Mouse (Mus musculus): ENCODE measurements around the gene Twsg1.
"Not testable (repeated sequence)": the region's sequence is repeated elsewhere in the genome, so short reads cannot be mapped to it uniquely, and the experiment has no call there.

Twsg1 gene

DNA sequence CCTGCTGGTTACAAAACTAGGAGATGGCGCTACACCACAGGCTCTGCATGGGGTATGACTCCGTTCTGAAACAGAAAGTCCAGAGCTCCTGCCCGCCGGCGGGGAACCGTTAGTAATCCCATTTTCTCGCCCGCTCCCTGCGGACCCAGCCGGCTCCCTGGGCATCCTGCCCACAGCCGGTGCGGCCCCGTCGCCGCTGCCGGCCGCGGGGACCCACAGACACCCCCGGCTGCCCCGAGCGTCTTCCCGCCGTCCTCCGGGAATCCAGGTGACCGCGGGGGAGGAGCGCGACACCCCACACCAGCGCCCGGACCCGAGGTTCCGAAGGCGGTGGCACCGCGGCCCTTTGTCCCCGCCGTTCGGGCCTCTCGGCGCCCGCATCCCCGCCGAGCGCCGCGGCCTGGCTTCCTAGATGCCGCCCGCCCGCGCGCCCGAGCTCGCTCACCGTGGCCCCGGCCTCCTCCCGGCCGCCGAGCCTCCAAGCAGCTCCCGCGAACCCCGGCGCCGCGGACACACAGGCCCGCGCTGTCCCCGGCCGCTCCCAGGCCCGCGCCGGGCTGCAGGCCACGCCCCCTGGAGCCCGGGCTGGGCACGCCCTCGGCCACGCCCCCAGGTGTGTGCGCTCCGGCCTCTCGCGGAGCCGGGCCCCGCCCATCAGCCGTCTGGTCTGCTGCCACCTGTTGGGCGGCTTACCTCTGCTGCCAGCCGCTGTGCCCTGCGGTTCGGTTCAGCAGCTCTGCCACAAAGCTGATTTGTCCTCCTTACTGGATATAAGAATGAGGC lies at the start of gene Twsg1:
Gene Twsg1, minus strand, starts transcription at position 605 of the 783 bp plus-strand sequence.
- peak; percentile 96 for DNase-seq (ENCODE audit: low read depth, low spot score)

DNA sequence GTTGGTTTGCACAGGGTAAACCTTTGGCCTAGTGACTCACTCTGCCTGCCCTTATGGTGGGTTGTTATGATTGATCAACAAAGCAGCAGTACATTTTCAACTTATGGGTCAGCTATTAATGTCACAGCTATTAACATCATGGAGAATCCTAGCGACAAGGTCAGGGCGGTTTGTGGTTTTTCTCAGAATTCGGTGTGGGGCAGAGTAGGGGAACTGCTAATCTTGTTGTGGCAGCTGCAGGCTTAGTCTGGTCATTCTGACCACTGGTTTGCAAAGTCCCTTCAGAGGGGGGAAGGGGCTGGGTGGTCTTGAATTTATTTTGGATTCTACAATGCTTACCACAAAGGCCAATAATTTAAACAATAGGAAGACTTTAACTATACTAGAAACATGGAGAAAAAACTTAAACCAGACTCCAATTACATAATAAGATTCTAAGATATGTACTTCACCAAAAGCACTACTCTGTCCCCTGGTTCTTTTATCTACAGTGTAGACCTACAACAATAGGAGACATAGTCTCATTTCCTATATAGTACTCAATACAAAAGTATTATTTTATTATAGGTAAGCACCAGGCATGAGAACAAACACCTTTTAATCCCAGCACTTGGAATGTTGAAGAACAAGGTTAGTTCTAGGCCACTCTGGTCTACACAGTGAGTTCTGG lies 37.3 kb upstream of the Twsg1 start:
- DNase-seq (ENCODE audit: low read depth, low spot score), result no peak

DNA sequence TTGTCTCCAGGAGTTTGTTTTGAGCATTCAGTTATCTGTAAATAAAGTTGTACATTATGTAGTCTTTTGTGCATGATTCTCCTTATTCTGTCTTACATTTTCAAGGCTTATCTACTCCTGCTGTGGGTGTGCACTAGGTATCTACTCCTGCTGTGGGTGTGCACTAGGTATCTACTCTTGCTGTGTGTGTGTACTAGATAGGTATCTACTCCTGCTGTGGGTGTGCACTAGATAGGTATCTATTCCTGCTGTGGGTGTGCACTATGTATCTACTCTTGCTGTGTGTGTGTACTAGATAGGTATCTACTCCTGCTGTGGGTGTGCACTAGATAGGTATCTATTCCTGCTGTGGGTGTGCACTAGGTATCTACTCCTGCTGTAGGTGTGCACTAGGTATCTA lies 25.7 kb upstream of the Twsg1 start:
- not testable (repeated sequence) for DNase-seq (ENCODE audit: low read depth, low spot score)

DNA sequence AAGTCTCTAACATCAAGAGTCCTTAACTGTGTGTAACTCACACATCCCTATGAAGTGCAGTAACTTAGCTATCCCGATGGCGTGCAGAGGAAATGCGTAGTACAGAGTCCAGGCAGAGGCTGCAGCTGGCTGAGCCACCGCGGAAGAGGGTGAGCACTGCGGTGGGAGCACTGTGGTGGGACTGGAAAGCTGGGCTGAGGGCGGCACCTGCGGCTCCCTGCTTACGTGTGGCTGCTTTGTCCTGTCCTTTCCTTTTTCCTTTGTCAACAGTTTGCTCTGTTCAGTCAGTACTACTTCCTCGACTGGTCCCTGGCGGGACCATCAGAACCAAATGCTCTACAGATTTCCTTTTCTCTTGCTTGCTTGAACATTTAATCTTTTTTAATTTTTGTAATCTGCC lies 16.7 kb upstream of the Twsg1 start:
- no peak for DNase-seq (ENCODE audit: low read depth, low spot score)

DNA sequence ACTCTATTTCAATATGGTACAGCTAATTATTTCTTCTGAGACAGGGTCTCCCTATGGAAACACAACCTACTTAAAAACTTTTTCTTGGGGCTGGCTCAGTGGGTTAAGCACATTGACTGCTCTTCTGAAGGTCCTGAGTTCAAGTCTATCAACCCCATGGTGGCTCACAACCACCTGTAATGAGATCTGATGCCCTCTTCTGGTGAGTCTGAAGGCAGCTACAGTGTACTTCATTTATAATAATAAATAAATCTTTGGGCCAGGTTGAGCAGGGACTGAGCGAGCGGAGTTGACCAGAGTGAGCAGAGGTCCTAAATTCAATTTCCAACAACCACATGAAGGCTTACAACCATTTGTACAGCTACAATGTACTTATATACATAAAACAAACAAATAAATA lies 11.2 kb upstream of the Twsg1 start:
- DNase-seq (ENCODE audit: low read depth, low spot score), result no peak

DNA sequence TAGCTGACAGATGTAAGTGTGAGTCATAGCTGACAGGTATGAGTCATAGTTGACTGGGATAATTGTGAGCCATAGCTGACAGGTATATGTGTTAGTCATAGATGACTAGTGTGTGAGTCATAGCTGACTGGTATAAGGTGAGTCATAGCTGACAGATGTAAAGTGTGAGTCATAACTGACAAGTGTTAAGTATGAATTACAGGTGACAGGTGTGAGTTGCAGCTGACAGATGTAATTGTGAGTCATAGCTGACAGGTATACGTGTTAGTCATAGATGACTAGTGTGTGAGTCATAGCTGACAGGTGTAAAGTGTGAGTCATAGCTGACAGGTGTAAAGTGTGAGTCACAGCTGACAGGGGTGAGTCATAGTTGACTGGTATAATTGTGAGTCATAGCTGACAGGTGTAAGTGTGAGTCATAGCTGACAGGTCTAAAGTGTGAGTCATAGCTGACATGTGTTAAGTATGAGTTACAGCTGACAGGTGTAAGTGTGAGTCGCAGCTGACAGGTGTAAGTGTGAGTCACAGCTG lies 10.6 kb upstream of the Twsg1 start:
- peak; percentile 74 for DNase-seq (ENCODE audit: low read depth, low spot score)

DNA sequence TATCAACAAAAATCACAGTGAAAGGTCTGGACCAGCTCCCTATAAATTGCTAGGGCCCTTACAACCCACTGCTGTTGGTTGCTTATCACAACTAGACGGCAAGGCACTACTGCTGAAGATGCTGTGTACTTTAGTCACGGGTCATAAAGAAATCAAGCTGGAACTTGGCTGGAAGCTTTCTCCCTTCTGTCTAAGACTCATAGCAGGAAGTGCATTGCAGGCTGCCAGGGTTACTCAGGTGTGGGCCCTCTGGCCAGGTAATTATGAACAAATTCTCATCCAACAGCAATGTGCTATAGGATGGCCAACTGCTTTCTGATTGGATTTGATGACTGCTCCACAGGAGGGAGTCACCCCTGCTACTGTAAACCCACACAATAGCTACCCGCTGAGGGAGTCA lies 8.0 kb upstream of the Twsg1 start:
- DNase-seq (ENCODE audit: low read depth, low spot score), result no peak

DNA sequence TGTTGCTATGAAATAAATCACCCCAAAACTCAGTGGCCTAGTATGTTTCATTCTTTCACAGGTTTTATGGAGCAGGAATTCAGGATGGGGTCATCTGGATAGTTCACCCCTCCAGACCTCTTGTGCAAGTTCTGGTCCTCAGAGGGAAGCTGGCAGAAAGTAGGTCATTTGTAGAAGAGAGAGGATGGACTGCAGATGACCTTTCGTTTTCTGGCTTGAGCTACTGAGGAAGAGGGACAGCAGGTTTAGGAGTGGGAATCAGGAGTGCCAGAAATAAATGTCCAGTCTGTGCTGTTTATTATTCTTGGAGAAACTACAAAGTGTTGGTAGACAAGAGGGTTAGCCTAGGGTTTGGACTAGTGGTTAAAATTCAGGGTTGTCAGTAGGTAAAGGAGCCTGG lies 7.3 kb upstream of the Twsg1 start:
- peak; percentile 89 for DNase-seq (ENCODE audit: low read depth, low spot score)

DNA sequence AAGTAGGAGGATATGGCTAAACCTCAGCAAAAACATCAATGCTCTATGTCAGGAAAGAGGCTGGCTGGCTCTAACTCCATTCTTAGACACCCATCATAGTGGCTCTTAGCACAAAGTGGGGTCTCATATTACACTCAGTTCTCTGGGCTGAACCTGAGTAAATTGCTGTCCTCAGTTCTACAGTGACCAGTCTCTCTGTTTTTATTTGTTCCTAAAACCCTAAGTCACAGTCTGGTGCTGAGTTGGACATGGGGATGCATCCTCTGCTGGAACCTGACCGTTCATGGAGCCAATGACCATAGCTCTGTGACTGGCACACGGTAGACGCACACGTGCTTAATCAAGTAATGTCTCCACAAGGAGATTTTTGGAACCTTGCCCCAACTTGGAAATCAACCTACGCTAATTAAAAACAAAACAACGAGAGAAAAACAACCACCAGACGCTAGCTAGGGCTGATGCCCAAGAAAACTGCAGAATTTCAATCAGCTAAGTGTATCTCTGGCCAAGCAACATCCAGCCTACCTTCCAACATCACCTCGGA lies 6.8 kb upstream of the Twsg1 start:
- peak; percentile 66 for DNase-seq (ENCODE audit: low read depth, low spot score)

DNA sequence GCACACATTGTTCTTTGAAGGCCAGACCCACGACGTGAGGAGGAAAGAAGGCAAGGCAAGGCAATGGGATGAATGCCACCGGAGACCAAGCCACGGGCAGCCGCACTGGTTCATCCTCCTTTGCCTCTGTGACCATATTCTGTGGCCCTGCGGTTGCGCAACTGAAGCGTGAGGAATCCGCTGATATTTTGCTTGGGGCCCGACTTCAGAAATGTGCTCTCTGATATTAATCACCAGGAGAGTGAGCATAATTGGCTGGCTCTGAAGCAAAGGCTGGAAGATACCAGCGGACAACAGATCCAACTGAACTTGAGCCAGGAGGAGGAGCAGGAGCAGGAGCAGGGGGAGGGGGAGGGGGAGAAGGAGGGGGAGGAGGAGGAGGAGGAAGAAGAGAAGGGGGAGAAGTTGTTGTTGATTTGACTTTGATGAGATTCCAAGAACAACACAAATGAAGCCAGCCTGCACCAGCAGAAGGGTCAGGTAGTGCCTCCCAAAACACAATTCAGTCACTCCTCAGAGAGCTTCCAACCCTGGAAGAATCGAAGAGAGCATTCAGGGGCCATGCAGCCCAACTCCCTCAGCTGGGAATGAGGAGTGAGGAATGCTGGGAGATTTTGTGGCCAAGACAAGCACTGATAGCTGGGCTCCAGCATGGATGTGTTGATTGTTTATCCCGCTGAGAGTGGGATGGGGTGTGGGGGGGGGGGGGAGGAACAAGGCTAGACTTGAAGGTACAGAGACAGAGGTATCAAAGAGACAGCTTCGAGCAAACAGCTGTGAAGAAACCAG lies 6.2 kb upstream of the Twsg1 start:
- peak; percentile 86 for DNase-seq (ENCODE audit: low read depth, low spot score)

DNA sequence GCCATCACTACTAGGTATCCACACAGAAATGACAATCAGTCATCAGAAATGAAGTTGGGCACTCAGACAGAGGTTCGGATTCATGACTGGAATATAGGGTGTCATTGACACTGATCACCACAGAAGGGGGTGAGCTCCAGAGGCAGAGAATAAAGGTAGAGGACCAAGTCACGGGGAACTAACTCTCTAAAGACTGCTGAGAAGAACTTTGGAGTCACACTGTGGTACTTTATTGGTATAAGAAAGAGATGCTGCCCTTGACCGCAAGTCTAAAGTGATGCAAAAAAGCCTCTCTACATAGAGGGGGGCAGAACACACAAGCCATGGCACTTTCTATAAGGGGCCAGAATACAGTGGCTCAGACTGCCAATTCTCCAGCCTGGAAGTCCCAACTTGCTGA lies 5.1 kb upstream of the Twsg1 start:
- no peak for DNase-seq (ENCODE audit: low read depth, low spot score)

DNA sequence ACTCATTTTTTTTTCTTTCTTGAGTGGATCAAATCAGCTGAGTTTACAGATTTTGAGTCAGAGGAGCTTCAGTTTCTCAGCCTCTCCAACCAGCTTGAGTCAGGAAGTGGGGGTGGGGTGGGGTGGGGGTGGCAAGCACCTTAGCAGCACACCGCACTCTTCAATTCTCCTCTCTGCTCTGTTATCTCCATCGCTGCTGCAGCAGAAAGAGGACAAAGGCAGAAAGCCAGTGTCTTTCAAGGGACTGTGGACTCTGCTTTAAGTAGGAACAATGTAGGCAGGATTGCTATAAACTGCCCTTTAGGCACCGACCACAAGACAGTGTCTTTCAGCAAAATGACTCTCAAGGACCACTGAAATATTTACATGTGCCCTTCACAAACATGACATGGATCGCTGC lies 2.9 kb upstream of the Twsg1 start:
- DNase-seq (ENCODE audit: low read depth, low spot score), result no peak

DNA sequence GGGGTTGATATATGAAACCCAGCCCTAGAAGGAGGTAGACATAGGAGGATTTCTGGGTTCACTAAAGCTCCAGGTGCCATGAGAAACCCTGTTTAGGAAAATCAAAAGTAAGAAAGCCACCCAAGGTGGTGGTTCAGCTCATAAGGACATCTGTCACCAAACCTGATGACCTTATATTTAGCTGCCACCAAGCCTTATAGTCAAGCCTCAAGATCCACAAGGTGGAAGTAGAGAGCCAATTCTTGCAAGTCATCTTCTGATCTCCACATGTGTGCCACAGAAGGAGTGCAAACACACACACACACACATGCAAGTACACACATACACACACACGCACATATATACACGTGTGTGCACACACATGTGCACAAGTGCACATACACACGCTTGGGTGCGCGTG lies 1.1 kb upstream of the Twsg1 start:
- peak; percentile 55 for DNase-seq (ENCODE audit: low read depth, low spot score)

DNA sequence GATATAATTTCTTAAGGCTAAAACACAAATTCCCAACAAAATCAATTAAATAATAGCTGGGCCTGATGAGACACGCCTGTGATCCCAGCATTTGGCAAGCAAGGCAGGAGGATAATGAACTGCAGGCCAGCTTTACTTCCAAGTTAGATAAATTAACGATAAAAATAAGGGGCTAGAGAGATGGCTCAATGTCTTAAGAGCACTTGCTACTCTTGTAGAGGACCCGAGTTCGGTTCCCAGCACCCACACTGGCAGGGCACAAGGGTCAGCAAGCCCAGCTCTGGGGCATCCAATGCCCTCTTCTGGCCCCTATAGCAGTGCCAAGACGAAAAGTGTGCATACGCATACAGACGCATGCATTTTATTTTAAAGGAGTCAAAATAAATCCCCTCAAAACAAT lies 843 bp downstream of the Twsg1 start:
- peak; percentile 33 for DNase-seq (ENCODE audit: low read depth, low spot score)

DNA sequence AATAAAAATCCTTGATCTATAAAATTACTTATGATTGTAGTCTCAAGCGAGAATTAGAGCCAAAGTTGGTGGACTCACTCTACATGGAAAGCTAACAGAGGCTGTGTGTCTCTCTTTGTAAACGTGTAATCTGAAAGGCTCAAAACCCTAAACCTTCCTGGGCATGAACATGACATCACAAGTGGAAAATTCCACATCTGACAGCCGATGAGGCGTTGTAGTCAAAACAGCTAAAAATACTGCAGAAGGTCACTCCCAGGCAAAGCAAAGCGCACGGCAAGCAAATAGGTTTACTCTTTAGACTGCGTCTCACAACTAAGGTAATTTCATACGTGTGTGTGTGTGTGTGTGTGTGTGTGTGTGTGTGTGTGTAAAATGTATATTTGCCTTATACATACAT lies 3.7 kb downstream of the Twsg1 start:
- DNase-seq (ENCODE audit: low read depth, low spot score), result peak; percentile 82

DNA sequence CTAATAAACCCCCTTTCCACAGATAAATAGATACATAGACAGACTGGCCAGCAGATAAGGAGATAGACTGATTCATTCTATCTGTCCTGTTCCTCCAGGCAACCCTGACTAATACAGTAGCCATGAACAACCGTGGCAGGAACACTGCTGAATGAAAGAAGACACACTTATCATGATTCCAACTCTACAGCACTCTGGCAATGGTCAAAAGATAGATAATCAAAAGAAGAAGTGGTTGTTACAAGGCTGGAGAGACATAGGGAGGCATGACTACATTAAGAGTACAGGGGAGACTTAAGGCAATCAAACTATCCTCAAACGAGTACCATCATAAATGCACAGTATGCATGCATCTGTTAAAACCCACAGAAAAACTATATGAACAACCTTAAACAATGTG lies 5.6 kb downstream of the Twsg1 start:
- DNase-seq (ENCODE audit: low read depth, low spot score), result no peak

DNA sequence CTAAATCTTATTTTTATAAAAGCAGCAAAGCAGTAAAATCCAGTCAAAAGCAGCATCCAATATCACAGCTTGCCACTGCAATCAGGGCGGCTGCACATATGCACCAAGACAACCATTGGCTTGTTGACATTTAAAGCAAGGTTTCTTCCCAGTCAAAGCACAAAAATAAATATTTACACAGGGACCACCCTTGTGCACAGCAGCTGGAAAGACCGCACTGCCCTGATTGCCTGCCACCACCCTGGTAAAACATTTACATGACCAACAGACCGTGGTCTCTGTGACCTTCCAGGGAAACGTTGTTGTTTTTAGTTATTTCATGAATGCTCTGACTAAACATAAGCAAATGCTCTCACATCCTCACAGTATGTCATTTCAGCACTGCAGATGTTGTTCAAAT lies 8.6 kb downstream of the Twsg1 start:
- DNase-seq (ENCODE audit: low read depth, low spot score), result no peak

DNA sequence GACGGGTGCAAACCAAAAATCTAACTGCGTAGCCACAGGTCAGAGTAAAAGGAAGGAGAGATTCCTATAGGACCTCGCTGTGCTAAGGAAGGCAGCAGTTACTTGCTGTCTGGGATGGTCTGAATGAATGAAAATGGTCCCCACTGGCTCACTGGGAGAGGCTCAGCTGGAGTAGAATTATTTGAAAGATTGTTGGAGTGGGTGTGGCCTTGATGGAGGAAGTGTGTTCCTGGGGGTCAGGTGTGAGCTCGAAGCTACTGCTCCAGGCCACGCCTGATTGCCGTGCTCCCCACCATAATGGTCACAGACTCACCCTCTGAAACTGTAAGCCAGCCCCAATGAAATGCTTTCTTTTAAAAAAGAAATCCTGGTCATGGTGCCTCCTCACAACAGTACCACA lies 9.8 kb downstream of the Twsg1 start:
- no peak for DNase-seq (ENCODE audit: low read depth, low spot score)

DNA sequence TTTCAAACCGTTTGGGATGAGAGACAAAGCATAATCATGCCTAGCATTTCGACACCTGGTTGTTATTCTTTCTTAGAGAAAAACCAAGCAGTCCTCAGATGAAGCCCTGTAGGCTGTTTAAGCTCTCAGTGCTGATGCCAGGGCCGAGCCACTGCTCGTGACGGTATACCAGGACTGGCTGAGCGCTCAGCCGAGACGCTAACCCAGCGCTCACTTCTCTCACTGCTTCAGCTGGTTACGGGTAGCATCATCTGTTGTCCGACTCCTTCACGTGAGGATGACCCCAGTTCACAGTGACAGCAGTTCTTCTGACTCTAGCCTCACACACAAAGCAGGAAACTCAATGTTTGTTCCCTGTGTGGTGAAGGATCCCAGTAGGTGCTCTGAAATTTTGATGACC lies 10.8 kb downstream of the Twsg1 start:
- DNase-seq (ENCODE audit: low read depth, low spot score), result peak; percentile 31

DNA sequence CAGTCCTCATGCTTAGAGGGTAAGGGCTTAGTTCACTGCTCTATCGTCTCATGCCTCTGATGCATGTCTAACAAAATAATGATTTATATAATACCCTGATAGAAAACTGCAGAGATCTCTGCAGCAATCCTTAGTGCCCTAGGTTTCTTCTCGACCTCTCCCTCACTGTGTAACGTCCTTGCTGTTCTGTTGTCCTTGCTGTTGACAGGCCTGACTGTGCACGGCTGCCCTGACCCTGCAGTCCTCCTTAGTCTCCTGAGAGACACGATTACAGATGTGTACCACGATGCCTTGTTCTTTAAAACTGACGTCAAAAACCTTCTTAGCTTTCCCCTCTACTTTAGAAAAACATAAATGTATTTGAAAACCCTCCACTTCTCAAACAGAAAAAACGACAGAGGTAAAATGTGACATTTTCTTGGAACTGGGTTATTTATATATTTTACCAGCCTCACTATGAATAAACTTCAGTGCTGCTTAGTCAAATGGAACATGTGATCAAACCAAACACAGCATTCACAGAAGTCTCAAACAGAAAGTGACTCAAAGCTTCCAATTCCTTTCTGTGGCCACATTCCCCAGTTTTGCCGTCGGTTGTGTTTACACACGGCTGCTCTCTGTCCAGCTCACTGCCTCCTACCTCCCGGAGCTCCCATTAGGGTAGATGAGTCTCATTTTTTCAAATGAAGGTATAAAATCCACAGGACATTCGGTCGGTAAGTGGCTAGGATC lies 11.4 kb downstream of the Twsg1 start:
- peak; percentile 67 for DNase-seq (ENCODE audit: low read depth, low spot score)

DNA sequence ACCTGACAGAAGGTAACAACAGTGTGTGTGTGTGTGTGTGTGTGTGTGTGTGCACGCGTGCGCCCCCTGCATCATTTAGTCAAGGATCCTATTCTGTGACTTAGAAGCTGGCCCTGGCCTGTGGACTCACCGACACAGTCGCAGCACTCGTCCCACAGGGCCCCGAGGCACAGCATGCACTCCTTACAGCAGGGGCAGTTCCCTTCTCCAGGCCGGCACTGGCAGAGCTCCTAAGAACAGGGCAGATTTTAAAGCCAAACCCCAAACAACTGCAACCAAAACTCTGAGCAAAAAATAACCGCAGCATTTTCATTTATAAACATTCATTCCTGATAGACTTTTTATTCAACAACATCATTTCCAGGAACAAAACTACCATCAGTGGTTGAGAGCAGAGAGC lies 13.4 kb downstream of the Twsg1 start:
- DNase-seq (ENCODE audit: low read depth, low spot score), result no peak

Data from brain, adult 2 months (tissue).